Mouse (Mus musculus) cerebellum, adult 2 months (tissue): ENCODE measurements around the gene Erp29.

Experiments used
- CTCF ChIP-seq: fragments of 200-500 bp; IDR thresholded peaks from 2 replicates; pipeline ENCODE4 v1.5.1; 2011; ENCODE audit warnings: low read depth, mild to moderate bottlenecking, control low read depth, low read length, moderate library complexity, borderline replicate concordance; ENCODE audit not compliant: insufficient read depth
- POLR2A ChIP-seq: fragments of 200-500 bp; IDR thresholded peaks from 2 replicates; pipeline ENCODE4 v1.6.1; 2011; ENCODE audit warnings: low read length, control low read depth, borderline replicate concordance; ENCODE audit not compliant: insufficient read depth

DNA sequence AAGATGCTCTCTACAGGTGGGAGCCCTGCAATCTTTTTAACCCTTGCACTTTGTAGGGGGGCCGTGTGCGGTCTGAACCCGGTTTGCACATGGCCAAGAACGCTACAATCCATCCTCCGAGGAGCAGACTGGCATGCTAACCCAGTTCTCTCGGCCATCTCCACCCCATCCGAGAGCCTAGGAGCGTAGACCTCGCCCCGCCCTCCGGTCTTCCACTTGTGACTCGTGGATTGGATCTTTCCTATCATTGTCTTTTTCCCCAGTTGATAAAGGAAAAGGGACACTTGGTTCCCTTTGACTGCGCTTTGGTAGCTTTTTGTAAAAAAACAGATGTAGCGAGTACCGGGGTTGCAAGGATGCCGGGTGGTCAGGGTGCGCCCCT lies 671 bp downstream of the Erp29 start, which contains the start of gene Tmem116:
- no peak for TF ChIP-seq CTCF
- TF ChIP-seq POLR2A: no peak
